16 mouse cellular contexts compared by ENCODE assay signal in the genomic region with DNA sequence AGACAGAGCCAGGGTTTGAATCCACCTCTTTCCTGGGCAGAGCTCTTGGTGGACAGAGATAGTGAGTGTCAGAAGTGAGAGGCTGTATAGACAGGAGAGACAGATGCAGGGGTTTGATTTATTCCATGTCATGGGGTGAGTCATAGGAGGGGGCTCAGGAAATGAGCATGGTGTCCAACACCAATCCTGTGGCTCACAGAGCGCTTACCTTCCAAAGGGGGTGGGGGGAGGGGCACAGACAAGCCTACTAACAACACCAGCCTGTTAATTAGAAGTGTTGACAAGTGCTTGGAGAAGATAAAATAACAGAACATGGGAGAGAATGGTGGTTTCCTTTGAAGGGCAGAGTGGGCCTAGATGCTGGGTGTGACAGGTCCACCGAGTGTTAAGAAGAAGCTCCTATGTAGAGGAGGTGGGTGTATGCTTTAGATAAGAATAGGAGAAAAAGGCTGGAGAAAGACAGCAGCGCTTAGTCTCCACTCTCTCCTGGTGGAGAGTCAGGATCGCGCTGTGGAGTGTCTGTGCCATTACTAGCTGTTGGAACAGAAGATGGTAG. TPM values are rescaled to one million over a fixed set of nuclear protein-coding genes. Genes with fewer than 3 reads are reported as not detected.
"Had no signal": no experiment of that assay in that cellular context is flagged by ENCODE, and none has a peak within 500 bp of the region (broad histone marks: within the 10 kb centered on the region; RNA-seq: fewer than 3 reads in every experiment).

No protein-coding gene starts in this region.

- H3K27ac ChIP-seq: kidney, embryonic 15.5 days; limb, embryonic 12.5 days; midbrain, embryonic 15.5 days; neural tube, embryonic 12.5 days; stomach, postnatal 0 days had no signal

- H3K36me3 ChIP-seq: kidney, embryonic 15.5 days; limb, embryonic 12.5 days; midbrain, embryonic 15.5 days; neural tube, embryonic 12.5 days had no signal

- H3K4me3 ChIP-seq: kidney, embryonic 15.5 days; limb, embryonic 12.5 days; megakaryocyte, embryonic 14.5 days; midbrain, embryonic 15.5 days; neural tube, embryonic 12.5 days had no signal

- H3K4me2 ChIP-seq: kidney, embryonic 15.5 days; limb, embryonic 12.5 days; lung, embryonic 14.5 days; midbrain, embryonic 11.5 days; midbrain, embryonic 15.5 days; neural tube, embryonic 12.5 days had no signal

- H3K27me3 ChIP-seq: limb, embryonic 12.5 days; midbrain, embryonic 15.5 days; neural tube, embryonic 12.5 days had no signal

- H3K9ac ChIP-seq: kidney, embryonic 15.5 days; limb, embryonic 12.5 days; lung, embryonic 14.5 days; midbrain, embryonic 15.5 days; neural tube, embryonic 12.5 days had no signal

- ATAC-seq: midbrain, embryonic 15.5 days had no signal

- H3K9me3 ChIP-seq: kidney, embryonic 15.5 days; limb, embryonic 12.5 days; megakaryocyte, embryonic 14.5 days; midbrain, embryonic 15.5 days; neural tube, embryonic 12.5 days had no signal

- DNase-seq: kidney, adult 18-20 months; kidney, postnatal 25 days; layer of hippocampus, postnatal 36 days; lung, embryonic 14.5 days; lung, postnatal 10 days; lung, postnatal 4 days; thymus, postnatal 4 days had no signal

- H3K4me1 ChIP-seq: limb, embryonic 12.5 days; midbrain, embryonic 15.5 days; neural tube, embryonic 12.5 days had no signal

RNA-seq across cellular contexts. Expression of a gene that starts 7.7 kb away (rescaled TPM):
- total RNA-seq: monocyte, adult 5-6 weeks; neutrophil, adult 5-6 weeks had no signal
